Mouse (Mus musculus): ENCODE measurements around the gene Hba-a1. TPM values are rescaled to one million over a fixed set of nuclear protein-coding genes. Genes with fewer than 3 reads are reported as not detected.

The Hba-a1 gene
- polyA plus RNA-seq (2012), result 485 and 868 TPM in 2 replicates

GRCm38 (mm10) chr11:32283091-32283777 is at the start of gene Hba-a1:
Gene Hba-a1 (plus strand): TSS chr11:32283511.

DNA sequence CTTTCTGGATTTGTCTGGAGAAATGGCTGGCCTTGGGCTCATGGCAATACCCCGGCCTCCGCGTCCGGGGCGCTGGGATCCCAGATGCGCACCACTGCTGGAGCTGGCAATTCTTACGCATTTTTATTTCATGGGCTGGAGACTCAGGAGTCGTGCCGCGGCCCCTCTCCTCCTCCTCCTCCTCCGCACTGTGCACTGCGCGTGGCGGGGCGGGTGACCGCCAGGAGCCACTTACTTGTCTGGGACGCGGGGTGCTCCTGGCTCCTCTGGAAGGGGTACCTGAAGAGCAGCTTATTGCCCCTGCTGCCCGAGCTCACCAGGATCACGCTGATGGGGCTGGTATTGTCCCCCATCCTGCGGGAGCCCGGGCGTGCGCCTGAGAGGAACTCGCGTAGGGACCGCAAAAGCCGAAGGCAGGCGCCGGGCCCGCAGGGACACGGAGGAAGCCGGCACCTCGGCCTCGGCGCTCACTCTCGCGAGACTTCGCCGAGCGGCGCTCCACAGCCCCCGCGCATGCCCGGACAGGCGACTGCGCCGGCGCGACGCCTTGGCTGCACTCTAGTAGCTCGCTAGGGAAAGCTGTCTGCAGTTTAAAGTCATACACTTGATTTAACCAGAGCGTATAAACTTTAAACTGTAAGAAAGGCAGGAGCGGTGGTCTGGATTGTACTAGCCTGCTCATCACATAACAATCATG is 16.0 kb upstream of the Hba-a1 start, which contains the start of gene Nprl3:
TSS of gene Nprl3 (minus strand) at position 520 of the 697 bp plus-strand sequence.

DNA sequence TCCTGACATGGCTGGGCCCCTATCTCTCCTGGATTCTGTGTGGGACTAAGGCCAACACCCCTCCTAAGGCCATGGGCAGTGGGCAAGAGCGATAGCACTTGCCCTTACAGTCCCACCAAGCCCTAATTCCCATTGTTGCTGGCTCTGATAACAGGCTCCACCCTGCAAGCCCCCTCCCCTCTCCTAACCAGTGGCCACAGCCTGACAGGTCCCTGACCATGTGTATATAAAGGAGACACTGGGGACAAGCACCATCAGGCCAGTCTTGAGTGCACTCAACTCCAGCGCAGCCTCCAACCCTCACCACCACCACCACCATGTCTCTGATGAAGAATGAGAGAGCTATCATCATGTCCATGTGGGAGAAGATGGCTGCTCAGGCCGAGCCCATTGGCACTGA is 7.0 kb upstream of the Hba-a1 start, which contains the start of gene Hba-x:
TSS of gene Hba-x (plus strand) at position 54 of the 400 bp plus-strand sequence.

DNA sequence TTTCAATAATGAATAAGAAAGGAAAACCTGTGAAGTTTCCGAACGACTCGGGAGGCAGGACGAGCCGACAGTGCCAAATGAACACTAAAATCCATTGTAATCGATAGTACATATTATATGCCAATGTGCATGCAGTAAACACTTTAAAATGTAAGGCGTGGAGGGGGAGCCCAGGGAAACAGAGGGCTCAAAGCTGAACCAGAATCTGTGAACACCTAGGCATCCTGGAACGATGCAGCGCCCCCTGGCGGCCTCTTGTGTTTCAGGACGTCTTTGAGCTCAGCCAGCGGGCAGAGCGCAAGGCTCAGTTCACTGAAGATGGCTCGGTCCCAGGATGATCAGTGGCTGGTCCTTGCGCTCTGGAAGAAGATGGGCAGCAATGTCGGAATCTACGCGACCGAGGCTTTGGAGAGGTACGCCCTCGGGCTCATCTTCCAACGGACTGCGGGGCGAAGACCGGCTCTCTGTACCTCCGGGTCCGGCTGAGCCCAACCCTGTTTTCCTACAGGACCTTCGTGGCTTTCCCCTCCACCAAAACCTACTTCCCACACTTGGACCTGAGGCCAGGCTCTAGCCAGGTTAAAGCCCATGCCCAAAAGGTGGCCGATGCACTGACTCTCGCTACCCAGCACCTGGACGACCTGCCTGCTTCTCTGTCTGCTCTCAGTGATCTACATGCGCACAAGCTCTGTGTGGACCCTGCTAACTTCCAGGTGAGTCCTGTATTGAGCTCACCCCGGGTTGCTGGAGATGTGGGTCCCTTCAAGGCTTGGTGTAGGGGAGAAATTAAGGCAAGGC is 3.6 kb downstream of the Hba-a1 start, which contains the start of gene Hbq1b:
TSS of gene Hbq1b (plus strand) at position 271 of the 798 bp plus-strand sequence.

GRCm38 (mm10) chr11:32296203-32296602 is 12.9 kb downstream of the Hba-a1 start, which contains the start of gene Hba-a2:
Gene Hba-a2 (plus strand): TSS chr11:32296489.

GRCm38 (mm10) chr11:32299865-32300264 is 16.6 kb downstream of the Hba-a1 start, which contains the start of gene Hbq1a:
Gene Hbq1a (plus strand): TSS chr11:32300069.

Other genes starting within 250 kb of the Hba-a1 start
- gene Il9r, start 83.2 kb upstream of the Hba-a1 start, polyA plus RNA-seq (2012), result 0.04 and 0.13 TPM in 2 replicates
- 53.1 and 58.3 TPM in 2 replicates for gene Snrnp25, start 78.1 kb upstream of the Hba-a1 start, polyA plus RNA-seq (2012)
- gene Rhbdf1, start 61.2 kb upstream of the Hba-a1 start, polyA plus RNA-seq (2012), result 2.9 and 6.0 TPM in 2 replicates
- 7.3 and 7.9 TPM in 2 replicates for gene Mpg, start 57.0 kb upstream of the Hba-a1 start, polyA plus RNA-seq (2012)
- 32.3 and 34.7 TPM in 2 replicates for gene Nprl3, start 15.8 kb upstream of the Hba-a1 start, polyA plus RNA-seq (2012)
- not detected in 2 replicates for gene Hba-x, start 7.1 kb upstream of the Hba-a1 start, polyA plus RNA-seq (2012)
- gene Hbq1b, start 3.5 kb downstream of the Hba-a1 start, polyA plus RNA-seq (2012), result not detected in 2 replicates
- 294 and 751 TPM in 2 replicates for gene Hba-a2, start 13.0 kb downstream of the Hba-a1 start, polyA plus RNA-seq (2012)
- not detected in 2 replicates for gene Hbq1a, start 16.6 kb downstream of the Hba-a1 start, polyA plus RNA-seq (2012)
- 4.6 and 4.9 TPM in 2 replicates for gene Sh3pxd2b, start 64.3 kb downstream of the Hba-a1 start, polyA plus RNA-seq (2012)
- gene Ubtd2, start 171.9 kb downstream of the Hba-a1 start, polyA plus RNA-seq (2012), result 5.7 and 11.8 TPM in 2 replicates
- gene Efcab9, start 248.6 kb downstream of the Hba-a1 start, polyA plus RNA-seq (2012), result not detected in 2 replicates
- 25.0 and 26.8 TPM in 2 replicates for gene Stk10, start 249.8 kb downstream of the Hba-a1 start, polyA plus RNA-seq (2012)